Mouse (Mus musculus) ES-CJ7 (cell line): ENCODE measurements around the gene Enpp6.

Source experiments
- DNase-seq: peaks from one replicate; pipeline ENCODE4 v3.0.0; 2011; ENCODE audit warnings: low read depth, low spot score

Enpp6 gene

GRCm38 (mm10) chr8:46986386-46987140 is at the start of gene Enpp6:
Gene Enpp6 (plus strand): TSS chr8:46986887.
- DNase-seq: no peak

DNA sequence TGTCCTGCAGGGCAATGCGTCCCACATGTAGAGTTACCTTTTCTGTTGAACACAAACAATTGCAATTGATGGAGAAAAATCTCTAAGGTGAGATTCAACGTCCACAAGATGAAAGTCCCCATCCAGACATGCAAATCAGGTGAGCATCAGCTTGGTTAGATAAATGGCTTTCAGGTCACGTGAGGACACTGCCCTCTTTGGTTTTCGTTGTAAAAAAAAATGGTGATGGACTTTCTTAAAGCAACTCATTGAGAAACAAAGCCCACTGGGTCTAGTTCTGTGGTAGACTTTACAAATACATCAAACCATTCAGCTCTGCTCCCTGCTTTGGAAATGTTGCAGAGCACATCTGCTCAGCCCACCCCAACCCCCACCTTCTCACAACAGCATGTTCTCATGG is 48.5 kb upstream of the Enpp6 start:
- DNase-seq: no peak

DNA sequence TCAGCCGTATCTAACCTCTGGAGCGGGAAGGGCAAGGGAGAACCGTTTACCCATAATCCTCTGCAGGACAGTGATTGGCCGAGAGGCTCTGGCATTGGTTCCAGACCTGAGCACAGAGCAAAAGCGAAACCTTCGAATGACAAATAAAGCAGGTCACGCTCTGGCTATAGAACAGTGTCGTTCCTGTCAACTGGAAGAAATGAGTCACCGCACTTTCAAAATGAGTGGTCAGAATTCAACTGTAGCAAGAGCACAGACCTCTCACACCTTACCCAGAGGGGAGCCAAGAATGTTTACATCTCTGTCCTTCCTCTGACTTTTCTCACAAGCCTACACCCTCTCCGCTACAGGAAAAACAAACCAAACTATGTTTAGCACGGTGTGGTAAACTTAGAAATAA is 45.4 kb upstream of the Enpp6 start:
- no peak for DNase-seq

GRCm38 (mm10) chr8:46941731-46942650 is 44.7 kb upstream of the Enpp6 start:
- no peak for DNase-seq

DNA sequence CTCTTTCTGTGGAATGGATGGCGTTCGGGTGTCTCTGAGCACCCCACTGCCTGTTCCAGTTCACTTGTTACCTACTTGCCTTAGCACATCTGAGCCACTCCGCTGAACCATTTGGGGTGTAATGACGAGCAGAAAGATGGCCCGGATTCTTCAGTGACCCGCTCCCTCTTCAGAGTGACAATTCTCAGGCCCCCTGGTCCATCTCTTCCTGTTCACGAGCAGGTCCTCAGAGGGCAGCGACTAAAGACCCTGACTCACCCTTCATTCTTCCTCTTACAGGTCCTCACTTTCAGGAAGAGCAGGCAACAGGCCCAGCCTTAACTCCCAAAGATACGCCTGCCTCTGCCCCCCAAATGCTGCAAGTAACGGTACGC is 44.0 kb upstream of the Enpp6 start:
- DNase-seq: no peak

DNA sequence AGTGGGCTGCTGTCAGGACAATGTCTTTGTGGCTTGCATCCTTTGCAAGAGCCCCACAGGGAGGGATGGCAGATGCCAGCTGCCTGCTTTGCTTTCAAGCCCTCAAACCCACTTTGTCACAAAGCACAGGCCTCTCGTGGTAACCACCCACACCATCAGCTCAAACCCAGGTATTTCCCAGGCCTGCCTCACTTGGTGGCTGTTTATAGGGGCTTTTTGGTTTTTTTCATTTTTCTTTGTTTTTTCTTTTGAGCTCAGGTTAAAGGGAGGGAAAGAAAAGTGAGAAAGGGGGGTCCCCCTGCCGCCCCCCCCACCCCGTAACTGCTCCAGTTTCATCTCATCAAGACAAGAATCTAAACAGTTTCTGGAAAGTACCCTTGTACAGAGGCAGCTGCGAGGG is 43.4 kb upstream of the Enpp6 start:
- no peak for DNase-seq

DNA sequence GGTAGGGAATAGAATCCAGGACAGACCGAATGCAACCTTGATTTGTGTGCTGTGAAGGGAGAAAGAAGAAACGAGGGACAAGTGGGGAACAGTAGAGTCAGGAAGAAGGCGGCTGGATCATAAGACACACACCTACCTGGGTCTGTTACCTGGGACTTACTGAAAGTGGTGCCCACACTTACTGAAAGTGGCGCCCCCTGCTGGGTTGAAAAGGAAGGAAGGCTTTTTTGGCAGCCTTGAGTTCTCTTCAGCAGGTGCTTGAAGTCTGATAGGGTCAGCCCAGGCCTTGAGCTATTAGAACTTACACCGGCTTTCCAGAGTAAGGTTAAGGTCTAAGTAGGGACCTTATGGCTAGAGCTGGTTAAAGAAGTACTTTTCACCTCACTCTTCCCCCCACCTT is 40.5 kb upstream of the Enpp6 start:
- peak; percentile 44 for DNase-seq

- DNase-seq: no peak
These were observed 38.5 kb upstream of the Enpp6 start for GRCm38 (mm10) chr8:46948091-46948757.

GRCm38 (mm10) chr8:46953472-46953871 is 33.2 kb upstream of the Enpp6 start:
- peak; percentile 68 for DNase-seq

DNA sequence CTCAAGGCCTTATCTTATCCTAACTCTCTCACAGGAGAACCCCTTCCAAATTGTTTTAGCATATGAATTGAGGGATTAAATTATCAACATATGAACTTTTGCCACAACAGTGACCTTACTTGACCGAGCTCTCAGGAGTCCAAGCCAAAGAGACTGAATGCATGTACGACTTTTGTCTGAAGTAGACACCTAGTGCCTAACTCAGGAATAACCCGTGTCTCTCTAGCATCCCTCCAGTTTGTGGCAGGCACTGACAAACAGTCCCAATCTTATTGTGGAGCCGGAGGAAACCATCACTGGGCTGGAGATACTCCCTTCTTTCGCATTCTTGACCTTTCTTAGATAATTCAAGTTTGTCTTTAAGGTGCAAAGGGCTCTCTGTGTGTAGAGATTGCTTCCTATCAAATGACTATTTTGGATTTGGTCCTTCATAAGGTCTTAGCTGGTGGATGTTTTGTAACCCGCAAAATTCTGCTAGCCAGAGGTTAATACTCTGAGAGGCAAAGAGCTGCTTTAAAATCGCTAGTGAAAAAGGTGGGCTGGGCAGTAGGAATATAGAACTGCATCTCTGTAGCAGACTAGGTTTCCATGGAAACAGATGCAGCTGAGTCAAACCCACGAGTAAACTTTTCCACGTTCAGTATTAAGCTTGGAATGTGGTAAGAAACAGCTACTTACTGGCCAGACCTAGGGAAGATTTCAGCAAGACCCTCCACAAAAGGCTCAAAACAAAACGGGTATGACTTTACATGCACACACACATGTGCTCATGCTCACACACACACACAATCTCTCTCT is 23.9 kb upstream of the Enpp6 start:
- peak; percentile 88 for DNase-seq

GRCm38 (mm10) chr8:46963619-46964145 is 23.0 kb upstream of the Enpp6 start:
- DNase-seq: no peak

- peak; percentile 14 for DNase-seq
These were observed 20.9 kb upstream of the Enpp6 start for GRCm38 (mm10) chr8:46965812-46966211.

DNA sequence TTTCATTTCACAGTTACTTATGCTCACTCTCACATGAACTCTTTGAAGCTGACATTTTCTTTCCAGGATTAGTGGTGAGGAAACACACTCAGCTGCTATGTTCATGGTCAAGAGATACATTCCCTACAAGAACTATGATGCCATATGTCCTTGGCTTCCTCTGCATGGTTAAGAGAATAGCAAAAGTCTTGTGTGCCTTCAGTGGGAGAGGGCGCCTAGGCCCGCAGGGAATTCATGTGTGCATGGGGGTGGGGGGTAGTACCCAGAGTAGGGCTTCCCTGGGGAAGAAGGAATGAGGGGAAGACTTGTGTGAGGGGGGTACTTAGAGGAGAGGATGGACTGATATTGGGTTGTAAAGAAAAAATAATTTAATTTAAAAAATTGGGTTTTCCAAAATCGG is 18.0 kb upstream of the Enpp6 start:
- no peak for DNase-seq

- DNase-seq: no peak
These were observed 17.3 kb upstream of the Enpp6 start for GRCm38 (mm10) chr8:46969386-46969785.

DNA sequence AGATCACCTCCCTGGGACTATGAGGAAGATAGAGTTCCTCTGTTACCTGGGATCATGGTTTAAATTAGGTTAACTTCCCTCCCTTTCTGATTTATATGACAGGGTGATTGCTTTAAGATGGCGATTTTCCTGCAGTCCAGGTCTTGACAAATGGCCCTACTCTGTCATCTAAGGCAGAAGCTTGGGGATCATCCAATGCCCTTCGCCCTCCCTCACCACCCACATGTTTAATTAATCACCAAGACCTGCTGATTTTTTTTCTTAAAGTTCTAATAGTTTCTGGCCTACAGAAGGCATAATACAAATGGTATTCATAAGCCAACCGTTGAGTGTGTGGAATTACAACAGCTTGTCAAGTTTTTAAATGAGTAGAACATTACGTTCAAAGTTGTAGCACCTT is 9.3 kb upstream of the Enpp6 start:
- DNase-seq: no peak

- no peak for DNase-seq
These were observed 4.5 kb upstream of the Enpp6 start for GRCm38 (mm10) chr8:46982166-46982565.

DNA sequence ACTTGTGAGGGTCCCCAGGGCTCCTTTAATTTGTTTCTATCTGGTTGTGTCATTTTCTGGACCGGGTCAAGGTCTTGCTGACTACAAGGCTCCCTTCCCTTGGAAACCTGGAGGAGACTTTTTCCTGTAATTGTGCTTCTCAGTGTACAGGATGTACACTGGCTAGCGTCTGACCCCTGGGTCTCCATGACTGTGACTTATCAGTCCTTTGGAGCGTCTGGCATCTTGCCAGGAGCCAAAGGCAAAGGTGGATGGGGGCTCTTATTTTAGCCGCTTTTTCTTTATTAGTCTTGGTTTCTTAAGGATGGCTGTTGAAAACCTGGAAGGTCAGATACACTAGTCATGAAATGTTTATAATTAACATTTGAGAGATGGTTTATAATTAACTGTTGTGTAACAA is 3.9 kb upstream of the Enpp6 start:
- DNase-seq: no peak

DNA sequence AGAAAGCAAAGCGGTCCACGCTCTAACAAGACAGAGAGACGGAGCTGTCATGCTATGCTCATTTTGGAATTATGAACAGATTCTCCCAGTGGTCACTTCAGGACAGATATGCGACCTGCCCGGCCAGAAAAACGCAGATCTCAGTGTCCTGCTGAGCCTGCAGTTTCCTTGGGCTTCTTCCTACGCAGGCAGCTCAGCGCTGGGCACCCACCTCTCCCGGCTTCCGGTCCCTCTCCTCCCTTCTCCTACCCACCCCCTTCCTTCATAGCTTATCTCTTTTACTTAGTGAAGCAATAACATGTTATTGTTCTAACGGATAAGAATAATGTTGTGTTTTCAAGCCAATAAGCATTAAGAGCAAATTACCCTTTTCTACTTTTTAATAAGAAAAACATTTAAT is 2.0 kb upstream of the Enpp6 start:
- DNase-seq: no peak

- no peak for DNase-seq
These were observed 1.7 kb downstream of the Enpp6 start for GRCm38 (mm10) chr8:46988366-46988765.

GRCm38 (mm10) chr8:46991081-46991480 is 4.4 kb downstream of the Enpp6 start:
- DNase-seq: no peak

DNA sequence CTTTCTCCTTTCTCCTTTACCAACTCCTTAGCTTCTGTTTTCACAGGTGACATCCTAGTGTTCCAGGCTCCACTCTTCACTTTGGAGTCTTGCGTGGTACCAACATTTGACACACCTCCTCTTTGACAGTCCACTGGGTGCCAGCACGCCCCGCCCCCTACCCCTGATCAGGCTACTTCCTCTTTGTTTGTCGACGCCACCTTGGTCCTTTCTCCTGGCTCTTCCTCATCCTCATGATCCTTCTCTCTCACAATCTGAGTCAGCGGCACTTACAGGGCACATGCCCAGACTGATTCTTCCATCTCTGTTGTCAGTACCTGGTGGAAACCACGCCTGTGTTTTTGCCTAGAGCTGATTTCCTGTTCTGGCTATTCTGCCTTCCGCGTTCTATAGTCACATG is 5.9 kb downstream of the Enpp6 start:
- DNase-seq: no peak
